Mouse (Mus musculus) CH12.LX (cell line): ENCODE data around the gene Prph2. TPM values are rescaled to one million over a fixed set of nuclear protein-coding genes. Genes with fewer than 3 reads are reported as not detected.

Experiments used
- DNase-seq: peaks from one replicate; pipeline ENCODE4 v3.0.0-alpha.2; 2013; ENCODE audit errors: extremely low read depth
- H3K27ac ChIP-seq: 2 replicates; pipeline ENCODE4 v1.5.1; 2012; ENCODE audit warnings: low read depth, mild to moderate bottlenecking, control low read depth, moderate library complexity; ENCODE audit not compliant: insufficient read depth
- H3K27me3 ChIP-seq: replicated peaks from 2 replicates; pipeline ENCODE3; 2012; ENCODE audit warnings: inconsistent platforms
- H3K36me3 ChIP-seq, 2 experiments: replicated peaks in 1 of 2; 2 replicates each; pipeline versions ENCODE3 to v1.6.1; 2012; ENCODE audit warnings: inconsistent platforms in 1 of 2, low read length in 1 of 2, mild to moderate bottlenecking in 1 of 2, mixed read lengths in 1 of 2, moderate library complexity in 1 of 2; ENCODE audit not compliant: control insufficient read depth in 1 of 2, insufficient read depth in 1 of 2
- H3K4me1 ChIP-seq, 2 experiments: 2 replicates each; pipeline ENCODE4 v1.6.1; 2012; ENCODE audit warnings: inconsistent platforms in 1 of 2, moderate library complexity in 1 of 2; ENCODE audit not compliant: insufficient read depth in 2 of 2, control insufficient read depth in 1 of 2
- H3K4me2 ChIP-seq: 2 replicates; pipeline ENCODE4 v1.6.1; 2012; ENCODE audit warnings: low read depth, mild to moderate bottlenecking, control low read depth; ENCODE audit not compliant: poor library complexity, insufficient read depth, severe bottlenecking
- H3K4me3 ChIP-seq, 3 experiments: fragments of 150-350 bp in 1 of 3; sonication (generic) in 1 of 3; replicated peaks in 1 of 3; 2 replicates each; pipeline versions ENCODE3 to v1.5.1; 2011 to 2012; ENCODE audit warnings: low read depth in 2 of 3, low read length in 2 of 3, mild to moderate bottlenecking in 2 of 3, moderate library complexity in 2 of 3, control low read depth in 1 of 3, improper control_type of control experiment in 1 of 3, inconsistent platforms in 1 of 3, mixed read lengths in 1 of 3; ENCODE audit not compliant: poor library complexity in 1 of 3
- H3K79me2 ChIP-seq: replicated peaks from 2 replicates; pipeline ENCODE4 v1.6.1; 2012; ENCODE audit warnings: mild to moderate bottlenecking, moderate library complexity; ENCODE audit not compliant: control insufficient read depth, poor library complexity, insufficient read depth, severe bottlenecking; ENCODE audit errors: extremely low read depth
- H3K9ac ChIP-seq: 2 replicates; pipeline ENCODE4 v1.6.1; 2012; ENCODE audit warnings: low read depth, mild to moderate bottlenecking, control low read depth, moderate library complexity; ENCODE audit not compliant: insufficient read depth
- H3K9me3 ChIP-seq: replicated peaks from 2 replicates; pipeline ENCODE3; 2012; ENCODE audit warnings: low read length, inconsistent platforms, mixed read lengths
- ELF1 ChIP-seq: IDR thresholded peaks from 2 replicates; pipeline ENCODE4 v1.6.1; 2014; ENCODE audit warnings: low read depth, mild to moderate bottlenecking, inconsistent platforms, low read length, improper control_type of control experiment
- EP300 ChIP-seq: IDR thresholded peaks from 2 replicates; pipeline ENCODE4 v1.6.1; 2011; ENCODE audit warnings: low read length, improper control_type of control experiment
- ETS1 ChIP-seq: conservative IDR thresholded peaks from 2 replicates; pipeline ENCODE4 v1.6.1; 2012; ENCODE audit warnings: low read depth, mild to moderate bottlenecking, inconsistent platforms, low read length, improper control_type of control experiment, moderate library complexity
- GABPA ChIP-seq: IDR thresholded peaks from 2 replicates; pipeline ENCODE4 v1.6.1; 2012; ENCODE audit warnings: low read depth, low read length, improper control_type of control experiment, inconsistent platforms; ENCODE audit not compliant: insufficient replicate concordance
- IRF4 ChIP-seq: IDR thresholded peaks from 2 replicates; pipeline ENCODE4 v1.6.1; 2014; ENCODE audit warnings: low read depth, mild to moderate bottlenecking, inconsistent platforms, low read length, improper control_type of control experiment
- MAFK ChIP-seq: IDR thresholded peaks from 2 replicates; pipeline ENCODE4 v1.6.1; 2011; ENCODE audit warnings: low read length, improper control_type of control experiment; ENCODE audit not compliant: insufficient replicate concordance
- MAX ChIP-seq: IDR thresholded peaks from 2 replicates; pipeline ENCODE4 v1.6.1; 2011; ENCODE audit warnings: low read length, improper control_type of control experiment
- MAZ ChIP-seq: IDR thresholded peaks from 2 replicates; pipeline ENCODE4 v1.6.1; 2012; ENCODE audit warnings: low read depth, mild to moderate bottlenecking, inconsistent platforms, low read length, improper control_type of control experiment, moderate library complexity
- NELFE ChIP-seq: IDR thresholded peaks from 2 replicates; pipeline ENCODE4 v1.6.1; 2011; ENCODE audit warnings: low read depth, low read length, improper control_type of control experiment
- NRF1 ChIP-seq: IDR thresholded peaks from 2 replicates; pipeline ENCODE4 v1.6.1; 2014; ENCODE audit warnings: low read depth, mild to moderate bottlenecking, inconsistent platforms, low read length, improper control_type of control experiment, moderate library complexity
- POLR2A ChIP-seq: IDR thresholded peaks from 2 replicates; pipeline ENCODE4 v1.6.1; 2011; ENCODE audit warnings: low read depth, mild to moderate bottlenecking, improper control_type of control experiment, low read length
- RAD21 ChIP-seq: IDR thresholded peaks from 2 replicates; pipeline ENCODE4 v1.6.1; 2011; ENCODE audit warnings: low read depth, mild to moderate bottlenecking, low read length, improper control_type of control experiment, moderate library complexity
- RCOR1 ChIP-seq: conservative IDR thresholded peaks from 2 replicates; pipeline ENCODE4 v1.6.1; 2012; ENCODE audit warnings: low read depth, mild to moderate bottlenecking, inconsistent platforms, low read length, improper control_type of control experiment
- SIN3A ChIP-seq: IDR thresholded peaks from 2 replicates; pipeline ENCODE4 v1.6.1; 2012; ENCODE audit warnings: low read length, improper control_type of control experiment, inconsistent platforms
- SMC3 ChIP-seq: IDR thresholded peaks from 2 replicates; pipeline ENCODE4 v1.6.1; 2011; ENCODE audit warnings: low read depth, low read length, improper control_type of control experiment
- TBP ChIP-seq: conservative IDR thresholded peaks from 2 replicates; pipeline ENCODE4 v1.6.1; 2011; ENCODE audit warnings: low read depth, low read length, improper control_type of control experiment
- UBTF ChIP-seq: IDR thresholded peaks from 2 replicates; pipeline ENCODE4 v1.6.1; 2012; ENCODE audit warnings: low read depth, mild to moderate bottlenecking, inconsistent platforms, low read length, improper control_type of control experiment, moderate library complexity
- USF1 ChIP-seq: IDR thresholded peaks from 2 replicates; pipeline ENCODE4 v1.6.1; 2014; ENCODE audit warnings: low read depth, mild to moderate bottlenecking, inconsistent platforms, low read length, improper control_type of control experiment
- ZKSCAN1 ChIP-seq: IDR thresholded peaks from 2 replicates; pipeline ENCODE4 v1.6.1; 2012; ENCODE audit warnings: low read depth, inconsistent platforms, low read length, improper control_type of control experiment, borderline replicate concordance
- ZNF384 ChIP-seq: IDR thresholded peaks from 2 replicates; pipeline ENCODE4 v1.6.1; 2012; ENCODE audit warnings: low read depth, low read length, improper control_type of control experiment, inconsistent platforms
- dilution Hi-C: fragments of 300-500 bp; cut with MboI; formaldehyde crosslinking; loops from 2 replicates; pipeline ENCODE4 v1.14.3; 2020; ENCODE audit warnings: low sequenced_read_pairs; ENCODE audit not compliant: extremely low pct_unique_long_range_greater_than_20kb, extremely low pct_ligation_motif_present
- in situ Hi-C: fragments of 300-500 bp; cut with MboI; formaldehyde crosslinking; loops from 3 replicates; pipeline ENCODE4 v1.14.3; 2019; ENCODE audit warnings: low sequenced_read_pairs, low pct_ligation_motif_present, low pct_unique_long_range_greater_than_20kb, mixed read lengths
- polyA plus RNA-seq: library from polyadenylated mRNA; unstranded; fragments of >175 nt; gene quantifications from 2 replicates; pipeline ENCODE4 v1.2.1, GENCODE M21; 2012; ENCODE audit warnings: low read depth; ENCODE audit not compliant: insufficient read length
- total RNA-seq, 2 experiments: library from RNA; depleted of rRNA; stranded (reverse); fragments of 300-350 nt in 1 of 2; fragments of >200 nt in 1 of 2; gene quantifications; 2 replicates each; pipeline ENCODE4 v1.2.3; 2012 to 2014

Gene Prph2
- total and polyA plus RNA-seq, 3 experiments, result not detected

DNA sequence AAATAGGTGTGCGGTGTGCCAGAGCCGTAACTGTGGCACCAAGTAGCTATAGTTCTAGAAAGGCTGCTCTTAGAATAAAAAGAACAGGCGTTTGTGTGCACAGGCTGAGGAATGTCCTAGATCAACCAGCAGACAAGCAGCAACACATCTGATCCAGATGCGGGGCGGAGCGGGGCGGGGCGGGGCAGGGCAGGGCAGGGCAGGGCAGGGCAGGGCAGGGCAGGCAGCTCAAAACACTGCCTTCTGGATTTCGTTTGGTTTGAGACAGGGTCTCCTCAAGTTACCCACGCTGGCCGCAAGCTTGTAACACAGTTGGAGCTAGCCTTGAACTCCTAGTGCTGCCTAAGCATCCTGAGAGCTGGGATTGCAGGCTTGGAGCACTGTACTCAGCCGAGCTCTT lies 19.0 kb downstream of the Prph2 start:
- Histone ChIP-seq H3K27ac (no peak overlapping the region), H3K79me2 (no peaks in the 10 kb centered on the region), H3K27me3 (no peaks in the 10 kb centered on the region), H3K36me3 (peaks cover 58 to 73% of the 10 kb centered on the region in 2 experiments), H3K9me3 (no peaks in the 10 kb centered on the region), H3K4me3 (no peak overlapping the region), H3K4me1 (no peaks in the 10 kb centered on the region), H3K9ac (no peak overlapping the region), H3K4me2 (no peak overlapping the region)
- dilution Hi-C loops (no loop called here), in situ Hi-C loops (no loop called here)
- DNase-seq, result no peak
- TF ChIP-seq RAD21 (no peak), GABPA (no peak), TBP (no peak), RCOR1 (no peak), USF1 (no peak), MAFK (no peak), MAZ (no peak), ETS1 (no peak), POLR2A (no peak), IRF4 (no peak), MAX (no peak), ZKSCAN1 (no peak), SMC3 (no peak), SIN3A (no peak), NELFE (no peak)

DNA sequence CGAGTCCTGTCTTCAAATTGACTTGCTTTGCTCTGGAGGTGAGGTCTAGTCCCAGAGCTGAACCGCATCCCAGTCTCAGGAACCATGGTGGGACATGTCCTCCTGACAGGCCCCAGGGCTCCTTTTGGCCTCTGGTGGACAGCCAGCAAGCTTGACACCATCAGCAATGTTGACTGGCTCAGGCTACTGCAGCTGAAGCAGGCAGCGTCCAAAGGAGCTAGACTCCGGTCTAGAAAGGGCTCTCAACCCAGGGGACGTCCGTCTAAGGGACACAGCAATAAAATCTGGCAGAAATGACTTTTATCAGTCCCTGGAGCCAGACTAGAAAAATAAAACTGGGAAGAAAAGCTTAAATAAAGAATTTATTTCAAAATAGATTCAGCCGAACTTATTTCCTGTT lies 19.6 kb downstream of the Prph2 start:
- in situ Hi-C loops, result no loop called here
- Histone ChIP-seq H3K79me2 (no peaks in the 10 kb centered on the region), H3K27me3 (no peaks in the 10 kb centered on the region), H3K4me1 (no peaks in the 10 kb centered on the region), H3K27ac (no peak overlapping the region), H3K4me3 (no peak overlapping the region), H3K36me3 (peaks cover 64 to 79% of the 10 kb centered on the region in 2 experiments), H3K9ac (no peak overlapping the region), H3K4me2 (no peak overlapping the region), H3K9me3 (no peaks in the 10 kb centered on the region)
- dilution Hi-C loops, result no loop called here
- no peak for DNase-seq
- TF ChIP-seq MAX (no peak), IRF4 (no peak), ELF1 (no peak), SMC3 (no peak), ZNF384 (no peak), UBTF (no peak), EP300 (no peak), NRF1 (no peak)
